Mouse (Mus musculus) cerebellum, postnatal 36 days (tissue): Measurements from ENCODE around the gene Pi4ka.
A peak's percentile ranks its signal among the peaks of the same experiment; 100 is the strongest.

Experiments used
- DNase-seq, 2 experiments: peaks; one replicate each; pipeline ENCODE4 v3.0.0; 2021 to 2022; ENCODE audit warnings: mixed read lengths in 2 of 2

Gene Pi4ka

GRCm38 (mm10) chr16:17334574-17334973 is 71.5 kb downstream of the Pi4ka start:
- no peak for DNase-seq

- no peak for DNase-seq
Measured at GRCm38 (mm10) chr16:17331855-17332254, 74.3 kb downstream of the Pi4ka start.

- DNase-seq = no peak
Measured at GRCm38 (mm10) chr16:17331116-17331515, 75.0 kb downstream of the Pi4ka start, which contains the start of gene Serpind1. Gene Serpind1 (plus strand): TSS chr16:17331371.

- DNase-seq = no peak
Measured at GRCm38 (mm10) chr16:17329848-17330570, 76.1 kb downstream of the Pi4ka start.

- DNase-seq = no peak
Measured at GRCm38 (mm10) chr16:17326064-17326463, 80.0 kb downstream of the Pi4ka start.

GRCm38 (mm10) chr16:17324745-17325144 is 81.4 kb downstream of the Pi4ka start:
- no peak for DNase-seq

GRCm38 (mm10) chr16:17321481-17321880 is 84.6 kb downstream of the Pi4ka start:
- peak in 1 of 2 experiments; percentile 11 for DNase-seq

- no peak for DNase-seq
Measured at GRCm38 (mm10) chr16:17316554-17316953, 89.6 kb downstream of the Pi4ka start.

- DNase-seq = no peak
Measured at GRCm38 (mm10) chr16:17312531-17312930, 93.6 kb downstream of the Pi4ka start.

- DNase-seq = no peak
Measured at GRCm38 (mm10) chr16:17309036-17309435, 97.1 kb downstream of the Pi4ka start.

- no peak for DNase-seq
Measured at GRCm38 (mm10) chr16:17307461-17307860, 98.7 kb downstream of the Pi4ka start.

GRCm38 (mm10) chr16:17303521-17304245 is 102.4 kb downstream of the Pi4ka start:
- no peak for DNase-seq

- DNase-seq = no peak
Measured at GRCm38 (mm10) chr16:17300818-17301217, 105.3 kb downstream of the Pi4ka start.

- peak; percentile 76 to 78 for DNase-seq
Measured at GRCm38 (mm10) chr16:17292751-17293150, 113.4 kb downstream of the Pi4ka start.

GRCm38 (mm10) chr16:17291016-17291415 is 115.1 kb downstream of the Pi4ka start:
- DNase-seq = no peak

GRCm38 (mm10) chr16:17287103-17287502 is 119.0 kb downstream of the Pi4ka start:
- DNase-seq = no peak

- peak; percentile 21 to 29 for DNase-seq
Measured at GRCm38 (mm10) chr16:17283151-17283550, 123.0 kb downstream of the Pi4ka start.

- no peak for DNase-seq
Measured at GRCm38 (mm10) chr16:17280471-17280870, 125.6 kb downstream of the Pi4ka start.

- peak; percentile 27 to 33 for DNase-seq
Measured at GRCm38 (mm10) chr16:17277342-17278211, 128.5 kb downstream of the Pi4ka start.

GRCm38 (mm10) chr16:17276164-17277151 is 129.7 kb downstream of the Pi4ka start:
- peak; percentile 89 to 90 for DNase-seq

- DNase-seq = no peak
Measured at GRCm38 (mm10) chr16:17275721-17276120, 130.4 kb downstream of the Pi4ka start, which contains the start of gene Tmem191c. Gene Tmem191c (plus strand): TSS chr16:17276077.

- DNase-seq = no peak
Measured at GRCm38 (mm10) chr16:17271856-17272255, 134.3 kb downstream of the Pi4ka start.
